Mouse (Mus musculus) left cerebral cortex, postnatal 36 days (tissue): ENCODE results near the gene Reep1. TPM values are rescaled to one million over a fixed set of nuclear protein-coding genes. Genes with fewer than 3 reads are reported as not detected.

Experiments
- DNase-seq, 2 experiments: peaks; one replicate each; pipeline ENCODE4 v3.0.0; 2021 to 2022; ENCODE audit warnings: low spot score in 2 of 2, mixed read lengths in 1 of 2
- intact Hi-C: fragments of 180-260 bp; cut with DNase I; formaldehyde crosslinking; loops from one replicate; pipeline ENCODE4 v1.15.1; 2025
- total RNA-seq, 2 experiments: library from RNA; stranded (reverse); gene quantifications; 2 replicates each; pipeline ENCODE4 v1.2.3; 2021

Reep1 gene
- total RNA-seq, 2 experiments from 2014 or later, result 86.9 to 94.9 TPM

GRCm38 (mm10) chr6:71770856-71771255, 63.5 kb downstream of the Reep1 start:
- DNase-seq, result no peak
- intact Hi-C loops, result loop anchor here (5.0 kb wide), 1 partner anchor 64 kb away; the partner anchor contains the start of gene Reep1

DNA sequence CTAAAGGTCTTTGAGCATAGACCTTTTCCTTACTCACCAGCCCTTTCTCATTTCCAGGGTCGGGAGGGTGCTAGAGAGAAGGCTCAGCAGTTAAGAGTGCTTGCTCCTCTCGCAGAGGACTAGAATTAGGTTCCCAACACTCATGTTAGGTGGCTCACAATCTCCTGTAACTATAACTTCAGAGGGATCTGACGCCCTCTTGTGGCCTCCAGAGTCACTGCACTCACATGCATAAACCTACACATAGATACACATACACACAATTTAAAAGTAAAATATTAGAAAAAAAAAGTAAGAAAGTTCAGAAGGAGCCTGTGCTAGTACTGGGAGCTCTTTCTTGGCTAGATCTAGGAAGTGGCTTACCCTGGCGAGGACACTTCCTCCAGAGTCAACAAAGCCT, 63.9 kb downstream of the Reep1 start:
- intact Hi-C loops, result loop anchor here (5.0 kb wide), 1 partner anchor 64 kb away; the partner anchor contains the start of gene Reep1
- no peak for DNase-seq

DNA sequence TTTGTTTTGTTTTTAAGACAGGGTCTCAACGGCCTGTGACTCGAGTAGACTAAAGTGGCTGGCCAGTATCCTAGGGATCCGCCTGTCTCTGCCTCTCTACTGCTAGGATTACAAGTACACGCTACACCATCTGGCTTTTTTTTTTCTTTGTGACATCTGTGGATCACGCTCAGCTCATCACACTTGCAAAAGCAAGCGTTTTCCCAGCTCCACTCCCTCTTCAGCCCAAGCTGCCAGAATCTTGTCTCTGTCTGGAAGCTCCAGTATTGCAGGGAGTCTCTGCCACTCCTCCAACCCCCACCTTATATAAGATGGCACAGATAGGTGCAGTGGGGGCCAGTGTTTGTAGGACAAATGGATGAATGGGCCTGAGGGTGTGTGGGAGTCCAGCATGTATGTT, 64.8 kb downstream of the Reep1 start:
- intact Hi-C loops, result loop anchor here (2.0 to 5.0 kb wide), 2 partner anchors 65 to 139 kb away; partner anchors contain the start of genes Kdm3a and Reep1
- DNase-seq, result peak; percentile 74 to 80

DNA sequence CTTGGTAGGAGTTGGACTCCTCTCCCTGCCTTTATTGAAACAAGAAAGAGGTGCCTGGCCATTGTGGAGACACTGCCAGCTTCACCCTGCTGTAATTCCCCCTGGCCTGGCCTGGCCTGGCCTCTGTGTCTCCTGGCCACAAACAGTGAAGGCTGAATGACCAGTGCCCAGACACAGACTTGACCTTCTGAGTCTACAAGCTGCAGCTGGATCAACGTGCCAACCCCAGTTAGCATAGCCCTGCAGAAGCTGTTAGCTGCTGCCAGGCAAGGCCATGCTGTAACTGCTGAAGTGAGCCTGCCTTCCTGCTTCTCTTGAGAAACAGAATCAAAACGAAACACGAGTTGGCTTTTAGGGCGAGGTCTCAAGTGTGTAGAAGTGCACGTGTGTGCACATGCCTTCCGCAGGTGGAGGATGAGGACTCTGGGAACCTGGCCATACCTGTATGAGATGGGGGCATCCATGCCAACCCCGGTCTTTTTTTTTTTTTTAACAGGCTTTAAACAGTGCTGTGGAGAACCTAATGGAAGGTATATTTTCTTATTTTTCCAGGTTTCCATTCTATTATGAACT, 65.4 kb downstream of the Reep1 start:
- no peak for DNase-seq
- intact Hi-C loops, result loop anchor here (2.0 to 5.0 kb wide), 2 partner anchors 65 to 140 kb away; partner anchors contain the start of genes Kdm3a and Reep1

DNA sequence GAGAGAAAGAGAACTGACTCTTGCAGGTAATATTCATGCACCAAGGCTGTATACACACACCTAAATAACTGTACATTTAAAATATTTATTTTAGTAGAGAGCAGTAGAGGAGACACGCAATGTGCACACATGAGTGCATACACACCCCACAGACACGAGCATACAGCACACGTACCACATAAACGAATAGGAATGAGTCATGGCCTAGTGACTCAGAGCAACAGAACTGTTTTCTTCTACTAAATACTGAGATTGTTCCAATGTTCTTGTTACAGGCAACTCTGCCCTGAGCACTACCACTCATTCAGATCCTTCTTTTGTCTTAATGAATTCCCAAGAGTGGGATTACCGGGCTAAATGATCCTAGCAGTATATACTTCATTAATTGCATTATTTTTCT, 70.7 kb downstream of the Reep1 start:
- intact Hi-C loops, result no loop called here

DNA sequence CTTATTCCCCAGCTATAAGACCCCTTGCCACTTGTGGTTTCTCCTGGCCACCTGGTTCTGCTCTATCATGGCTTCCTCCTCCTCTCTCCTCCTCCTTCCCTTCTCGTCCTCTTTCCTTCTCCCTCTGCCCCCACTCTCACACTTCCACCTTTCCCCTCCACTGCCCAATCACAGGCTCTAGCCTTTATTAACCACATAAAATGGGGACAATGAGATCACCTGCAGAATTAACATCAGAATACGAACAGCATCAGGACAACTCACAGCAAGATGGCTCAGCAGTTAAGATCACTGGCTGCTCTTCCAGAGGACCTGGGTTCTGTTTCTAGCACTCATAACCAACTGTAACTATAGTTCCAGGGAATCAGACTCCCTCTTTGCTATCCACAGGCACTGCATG, 72.5 kb downstream of the Reep1 start:
- DNase-seq, result no peak
- intact Hi-C loops, result no loop called here

More for the DNA sequence above, 70.7 kb downstream of the Reep1 start:
- DNase-seq, result no peak

DNA sequence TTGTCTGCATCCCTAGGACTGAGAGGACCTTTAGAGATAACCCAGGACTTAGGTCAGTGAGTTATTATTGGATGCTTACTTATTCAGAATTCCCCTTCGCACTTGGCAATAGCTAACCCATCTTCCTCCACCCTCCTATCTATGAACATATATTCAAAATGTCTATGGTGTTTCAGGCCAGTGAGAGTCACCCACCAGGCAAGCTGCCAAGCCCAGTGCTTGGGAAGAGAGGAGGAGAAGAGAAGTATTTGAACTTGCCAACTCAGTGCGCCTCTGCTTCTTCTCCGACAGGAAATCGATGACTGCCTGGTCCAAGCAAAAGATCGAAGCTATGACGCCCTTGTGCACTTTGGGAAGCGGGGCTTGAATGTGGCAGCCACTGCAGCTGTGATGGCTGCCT, 73.1 kb downstream of the Reep1 start:
- intact Hi-C loops, result no loop called here
- no peak for DNase-seq

GRCm38 (mm10) chr6:71783165-71783564, 75.8 kb downstream of the Reep1 start:
- intact Hi-C loops, result no loop called here
- no peak for DNase-seq

- intact Hi-C loops, result no loop called here
- no peak for DNase-seq
Measured at GRCm38 (mm10) chr6:71788348-71788747, 81.0 kb downstream of the Reep1 start.

- DNase-seq, result no peak
- intact Hi-C loops, result no loop called here
Measured at GRCm38 (mm10) chr6:71791771-71792170, 84.4 kb downstream of the Reep1 start.

GRCm38 (mm10) chr6:71799391-71799790, 92.0 kb downstream of the Reep1 start:
- no peak for DNase-seq
- intact Hi-C loops, result no loop called here

- intact Hi-C loops, result loop anchor here (2.0 to 10.0 kb wide), 5 partner anchors 92 to 356 kb away; partner anchors contain the start of genes Kdm3a and Rmnd5a
- no peak for DNase-seq
Measured at GRCm38 (mm10) chr6:71801011-71801713, 93.8 kb downstream of the Reep1 start.

- DNase-seq, result peak; percentile 66 to 79
- intact Hi-C loops, result loop anchor here (2.0 to 10.0 kb wide), 5 partner anchors 93 to 357 kb away; partner anchors contain the start of genes Kdm3a and Rmnd5a
Measured at GRCm38 (mm10) chr6:71801714-71802094, 94.3 kb downstream of the Reep1 start.

DNA sequence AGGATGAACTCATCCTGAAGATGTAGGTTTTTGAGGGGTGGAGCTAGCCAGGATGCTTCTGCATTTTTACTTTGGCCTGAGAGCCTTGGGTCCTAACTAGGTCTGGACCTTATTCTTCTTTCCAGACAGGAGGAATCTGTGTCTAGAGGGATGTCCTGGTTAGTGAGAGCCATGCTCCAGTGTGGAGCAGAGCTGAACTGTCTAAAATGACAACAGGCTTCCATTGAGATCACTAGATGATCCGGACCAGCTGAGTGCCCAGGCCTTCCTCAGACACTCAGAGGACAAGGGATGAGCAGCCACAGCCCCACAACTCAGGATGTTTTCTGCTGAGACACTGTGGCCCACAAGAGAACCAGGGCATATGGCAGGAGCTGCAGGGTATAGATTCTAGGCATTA, 96.2 kb downstream of the Reep1 start:
- peak in 1 of 2 experiments; percentile 29 for DNase-seq
- intact Hi-C loops, result loop anchor here (5.0 to 10.0 kb wide), 4 partner anchors 171 to 359 kb away; partner anchors contain the start of genes Kdm3a and Rmnd5a

- peak; percentile 72 to 78 for DNase-seq
- intact Hi-C loops, result loop anchor here (5.0 to 10.0 kb wide), 4 partner anchors 172 to 359 kb away; partner anchors contain the start of genes Kdm3a and Rmnd5a
Measured at GRCm38 (mm10) chr6:71804061-71804829, 96.9 kb downstream of the Reep1 start.

DNA sequence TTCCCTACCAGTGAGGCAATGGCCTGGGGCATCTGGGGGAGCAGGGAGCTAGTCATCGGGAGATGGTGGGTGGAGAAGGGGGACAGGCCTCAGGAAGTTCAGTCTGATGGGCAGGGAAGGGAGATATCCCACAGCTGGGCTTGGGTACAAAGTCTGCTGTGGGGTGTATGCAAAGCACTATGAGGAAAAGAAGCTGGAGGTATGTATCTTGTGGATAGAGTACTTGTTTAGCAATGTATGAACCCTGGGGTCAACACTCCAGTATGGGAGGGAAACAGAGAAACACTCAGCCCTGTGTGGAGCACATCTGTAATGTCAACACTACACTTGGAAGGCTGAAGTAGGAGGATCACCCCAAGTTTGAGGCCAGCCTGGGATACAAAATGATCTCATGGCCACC, 99.4 kb downstream of the Reep1 start:
- intact Hi-C loops, result loop anchor here (5.0 to 10.0 kb wide), 2 partner anchors 362 to 654 kb away; partner anchors contain the start of gene Rmnd5a

GRCm38 (mm10) chr6:71809890-71810289, 102.5 kb downstream of the Reep1 start:
- DNase-seq, result no peak
- intact Hi-C loops, result loop anchor here (5.0 to 10.0 kb wide), 2 partner anchors 365 to 658 kb away; partner anchors contain the start of gene Rmnd5a

More for the DNA sequence above, 99.4 kb downstream of the Reep1 start:
- no peak for DNase-seq

DNA sequence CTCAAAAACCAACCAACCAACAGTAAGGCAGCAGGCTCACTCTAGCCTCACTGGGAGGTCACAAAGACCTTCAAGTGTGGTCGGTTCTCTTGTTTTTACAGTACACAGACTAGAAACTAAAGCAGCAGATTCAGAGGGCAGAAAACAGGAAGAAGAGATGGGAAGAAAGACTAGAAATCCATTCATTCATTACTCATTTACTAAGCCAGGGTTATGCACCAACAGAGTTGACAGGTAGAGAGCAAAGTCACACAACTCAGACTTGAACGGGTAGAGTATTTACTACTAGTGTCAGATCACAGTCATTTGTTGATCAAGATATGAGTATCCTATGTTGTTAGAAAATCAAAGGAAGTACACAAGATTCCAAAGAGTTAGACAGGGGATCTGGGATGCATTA, 105.5 kb downstream of the Reep1 start:
- intact Hi-C loops, result no loop called here

DNA sequence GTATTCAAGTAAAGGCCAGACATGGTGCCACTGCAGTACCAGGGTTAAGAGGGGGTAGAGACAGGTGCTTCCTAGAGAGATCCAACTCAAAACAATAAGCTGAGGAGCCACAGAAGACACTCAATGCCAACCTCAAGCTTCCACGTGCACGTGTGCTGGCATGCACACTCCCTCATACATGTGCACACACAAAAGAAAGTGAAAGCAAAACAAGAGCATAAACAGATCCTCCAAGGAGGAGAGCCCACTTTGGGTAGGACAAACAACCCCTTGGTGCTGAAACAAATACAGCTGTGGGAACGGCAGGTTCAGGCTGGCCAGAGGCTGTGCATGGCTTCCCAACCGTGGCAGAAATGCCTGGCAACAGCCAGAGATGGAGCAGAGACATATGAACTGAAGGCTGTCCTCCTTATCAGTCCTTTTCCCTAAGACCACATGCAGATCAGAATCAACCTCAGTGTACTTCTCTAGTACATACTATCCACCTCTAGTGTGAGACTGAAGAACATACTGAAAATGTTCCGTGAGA, 112.5 kb downstream of the Reep1 start:
- intact Hi-C loops, result no loop called here
- DNase-seq, result no peak

More for the DNA sequence above, 105.5 kb downstream of the Reep1 start:
- DNase-seq, result no peak
